Mouse (Mus musculus) kidney, adult 2 months (tissue): Measurements from ENCODE around the gene Vti1a. TPM values are rescaled to one million over a fixed set of nuclear protein-coding genes. Genes with fewer than 3 reads are reported as not detected.
A peak's percentile ranks its signal among the peaks of the same experiment; 100 is the strongest.

ENCODE experiments used
- DNase-seq: peaks from one replicate; pipeline ENCODE4 v3.0.0; 2021
- H3K27ac ChIP-seq: fragments of 200-500 bp; 2 replicates; pipeline ENCODE4 v1.5.1; 2012; ENCODE audit warnings: low read depth, low read length, control low read depth, inconsistent platforms; ENCODE audit not compliant: insufficient read depth
- H3K27me3 ChIP-seq: fragments of 200-500 bp; replicated peaks from 2 replicates; pipeline ENCODE4 v1.6.1; 2012; ENCODE audit warnings: mild to moderate bottlenecking, moderate library complexity, low read length, inconsistent platforms; ENCODE audit not compliant: control insufficient read depth, insufficient read depth
- H3K36me3 ChIP-seq: fragments of 200-500 bp; 2 replicates; pipeline ENCODE4 v1.6.1; 2012; ENCODE audit warnings: mild to moderate bottlenecking, moderate library complexity, low read length, inconsistent platforms; ENCODE audit not compliant: control insufficient read depth, insufficient read depth
- H3K4me1 ChIP-seq: fragments of 200-500 bp; 2 replicates; pipeline ENCODE4 v1.6.1; 2011; ENCODE audit warnings: low read length; ENCODE audit not compliant: control insufficient read depth, insufficient read depth
- H3K4me3 ChIP-seq: fragments of 200-500 bp; 2 replicates; pipeline ENCODE4 v1.5.1; 2011; ENCODE audit warnings: mild to moderate bottlenecking, low read depth, low read length, control low read depth; ENCODE audit not compliant: insufficient read depth
- CTCF ChIP-seq: fragments of 200-500 bp; conservative IDR thresholded peaks from 2 replicates; pipeline ENCODE4 v1.5.1; 2011; ENCODE audit warnings: low read depth, mild to moderate bottlenecking, control low read depth, low read length, moderate library complexity, mixed read lengths; ENCODE audit not compliant: insufficient read depth, insufficient read length
- POLR2A ChIP-seq: fragments of 200-500 bp; IDR thresholded peaks from one replicate; pipeline ENCODE4 v1.6.1; 2011; ENCODE audit warnings: low read depth, low read length, control low read depth
- WGBS: fragments of 180-500 bp; shearing (Covaris S2); methylation state at CpG from one replicate; pipeline ENCODE4 v1.1.7; 2018; 5-methylcytosine and 5-hydroxymethylcytosine counted together
- polyA plus RNA-seq: library from polyadenylated mRNA; depleted of rRNA; stranded (reverse); fragments of >200 nt; gene quantifications from 2 replicates; pipeline ENCODE4 v1.2.3, GENCODE M21; 2012

Vti1a gene
- polyA plus RNA-seq, 1 experiment, result 15.7 TPM

DNA sequence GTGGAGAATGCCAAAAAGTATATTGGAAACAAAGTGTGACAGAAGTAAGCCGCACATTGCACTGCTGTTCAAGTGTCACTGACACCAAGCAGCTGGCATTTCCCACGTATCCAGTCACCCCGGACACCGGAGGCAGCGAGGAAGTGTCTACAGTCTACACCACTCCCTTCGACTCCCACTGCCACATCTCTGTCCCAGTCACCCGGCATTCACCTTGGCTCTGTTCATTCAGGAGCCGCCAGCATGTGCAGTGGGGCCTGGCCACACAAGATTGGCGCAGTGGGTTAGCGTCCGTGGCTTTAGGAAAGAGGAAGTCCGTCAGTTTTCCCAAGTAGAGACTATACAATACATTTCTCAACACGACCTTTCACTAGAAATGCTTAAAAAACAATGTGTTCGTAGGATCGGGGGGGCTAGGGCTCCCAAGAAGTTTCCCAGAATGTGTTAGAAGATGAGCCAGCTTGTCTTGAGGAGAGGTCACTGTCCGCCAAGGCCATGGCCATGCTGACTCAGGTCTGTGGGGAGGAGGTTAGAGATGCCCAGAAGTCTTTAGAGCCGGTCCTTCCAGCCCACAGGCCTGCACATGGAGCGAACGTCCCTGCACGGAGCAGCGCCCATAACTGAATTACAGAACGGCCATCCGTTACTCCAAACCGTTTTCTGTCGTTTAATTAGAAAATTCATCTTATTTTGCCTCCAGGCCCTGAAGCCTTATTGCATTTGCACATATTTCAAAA is 261.4 kb downstream of the Vti1a start:
- peaks cover 14% of the 10 kb centered on the region for H3K4me1 ChIP-seq
- H3K4me3 ChIP-seq, result no peak overlapping the region
- TF ChIP-seq CTCF, result no peak
- TF ChIP-seq POLR2A, result no peak
- no peaks in the 10 kb centered on the region for H3K36me3 ChIP-seq
- no peak for DNase-seq
- no peak overlapping the region for H3K27ac ChIP-seq
- 68% methylated on average over 25 of the region's 25 CpGs for WGBS
- H3K27me3 ChIP-seq, result no peaks in the 10 kb centered on the region

DNA sequence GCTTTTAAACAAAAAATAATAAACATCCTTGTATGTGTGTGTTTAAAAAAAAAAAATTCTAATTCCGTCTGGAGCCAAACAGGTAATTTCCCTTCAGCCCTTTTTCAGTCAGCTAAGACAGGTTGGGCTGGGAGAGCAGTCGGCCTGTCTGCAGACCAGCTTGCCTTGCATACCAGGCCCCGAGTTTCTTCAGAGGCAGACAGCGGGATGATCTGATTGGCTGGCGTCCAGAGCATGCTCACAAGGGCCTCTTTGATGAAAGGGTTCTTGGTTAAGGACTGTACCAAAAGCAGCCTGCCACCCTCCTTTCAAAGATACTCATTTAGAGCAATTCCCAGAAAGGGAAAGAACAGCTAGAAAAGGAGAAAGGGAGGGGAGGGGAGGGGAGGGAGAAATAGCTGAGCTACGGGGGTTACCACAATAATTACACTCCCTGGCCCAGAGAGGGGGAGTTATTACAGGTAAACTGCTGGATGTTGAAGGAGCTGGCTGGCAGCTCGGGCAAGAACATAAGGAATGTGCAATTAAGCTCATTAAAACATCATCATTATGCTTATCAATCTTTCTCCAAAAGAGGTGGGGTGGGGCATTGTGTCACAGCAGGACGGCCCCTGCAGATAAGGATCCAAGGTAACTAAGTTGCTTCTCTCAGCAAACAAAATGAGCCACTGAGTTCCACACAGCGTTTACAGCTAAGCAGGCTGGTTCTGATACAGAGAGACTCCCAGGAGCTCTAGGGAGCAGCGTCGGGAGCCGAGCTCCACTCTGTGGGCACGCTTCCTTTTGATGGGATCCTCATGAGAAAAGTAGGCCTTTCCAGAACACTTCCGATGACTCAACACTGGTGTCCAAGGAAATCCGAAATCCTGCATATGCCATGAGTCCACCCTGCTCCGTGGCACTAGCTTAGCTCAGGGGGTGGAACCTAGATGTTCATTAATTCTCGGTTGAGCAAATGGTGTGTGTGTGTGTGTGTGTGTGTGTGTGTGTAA is 262.3 kb downstream of the Vti1a start:
- 52% methylated on average over 17 of the region's 17 CpGs for WGBS
- DNase-seq, result peak; percentile 43
- H3K4me3 ChIP-seq, result no peak overlapping the region

DNA sequence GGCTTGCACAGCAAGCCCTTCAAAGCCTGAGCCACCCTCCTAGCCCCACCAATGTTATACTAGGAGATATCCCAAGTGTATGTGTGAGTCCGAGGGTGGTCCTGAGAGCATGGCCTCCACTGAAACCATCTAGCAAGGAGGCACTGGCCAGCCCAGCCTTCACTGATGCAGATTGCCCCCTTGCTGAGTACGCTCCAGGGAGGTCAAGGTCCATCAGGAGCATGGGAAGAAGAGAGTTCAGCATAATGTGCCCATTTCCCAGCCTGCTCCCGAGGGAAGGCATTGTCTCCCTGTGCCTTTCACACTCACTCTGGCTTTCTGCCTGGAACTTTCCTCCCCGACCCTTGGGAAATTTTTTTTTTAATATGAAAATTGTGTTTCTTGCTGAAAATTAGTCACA is 263.2 kb downstream of the Vti1a start:
- no peak overlapping the region for H3K27ac ChIP-seq

More for the DNA sequence above, 262.3 kb downstream of the Vti1a start:
- Histone ChIP-seq H3K4me1 (peaks cover 14% of the 10 kb centered on the region), H3K27ac (no peak overlapping the region), H3K36me3 (no peaks in the 10 kb centered on the region), H3K27me3 (no peaks in the 10 kb centered on the region)
- TF ChIP-seq POLR2A (no peak), CTCF (no peak)

DNA sequence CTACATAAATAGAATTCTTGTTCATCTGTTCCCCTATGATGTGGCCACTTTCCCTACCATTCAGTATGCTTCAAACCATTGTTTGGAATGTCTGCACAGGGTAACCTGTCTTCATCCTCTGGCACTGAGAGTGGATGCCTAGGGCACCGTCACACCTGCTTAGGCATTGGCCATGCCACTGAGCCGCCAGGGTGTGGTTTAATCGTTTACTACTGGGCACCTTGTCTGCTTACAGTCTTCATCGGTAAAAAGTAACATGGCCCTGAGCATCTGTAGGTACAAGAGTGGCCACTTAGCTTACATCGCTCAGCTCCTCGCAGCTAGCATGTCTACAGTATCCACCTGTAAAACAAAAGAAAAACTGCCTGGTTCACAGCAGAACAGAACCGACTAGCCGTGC is 264.1 kb downstream of the Vti1a start:
- peak; percentile 94 for DNase-seq
- Histone ChIP-seq H3K27me3 (no peaks in the 10 kb centered on the region), H3K27ac (peak overlapping the region; percentile 93), H3K4me1 (peaks cover 14% of the 10 kb centered on the region), H3K4me3 (no peak overlapping the region), H3K36me3 (no peaks in the 10 kb centered on the region)
- TF ChIP-seq POLR2A, result no peak
- no peak for TF ChIP-seq CTCF
- WGBS, result 34% methylated on average over 8 of the region's 8 CpGs

More for the DNA sequence above, 263.2 kb downstream of the Vti1a start:
- Histone ChIP-seq H3K4me1 (peaks cover 14% of the 10 kb centered on the region), H3K4me3 (no peak overlapping the region), H3K27me3 (no peaks in the 10 kb centered on the region), H3K36me3 (no peaks in the 10 kb centered on the region)
- WGBS, result 57% methylated on average over 4 of the region's 4 CpGs
- no peak for TF ChIP-seq POLR2A
- no peak for TF ChIP-seq CTCF
- peak; percentile 63 for DNase-seq

DNA sequence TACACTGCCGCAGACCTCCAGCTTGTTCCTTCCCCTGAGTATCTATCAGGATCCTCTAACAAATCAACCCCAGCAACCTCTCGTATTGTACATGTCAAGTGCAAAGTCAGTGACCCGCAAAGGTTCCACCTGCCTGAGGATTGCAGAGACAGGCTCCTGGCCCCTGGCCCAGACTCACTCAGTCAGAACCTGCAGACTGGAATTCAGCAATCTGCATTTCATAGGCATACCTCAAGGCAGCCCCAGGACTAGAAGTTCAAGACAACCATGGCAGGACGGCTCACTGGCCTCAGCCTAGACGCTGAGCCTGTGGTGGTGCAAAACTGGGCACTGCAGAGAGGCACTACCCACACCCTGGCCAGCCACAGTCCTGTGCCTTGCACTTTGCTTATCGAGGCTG is 264.6 kb downstream of the Vti1a start:
- DNase-seq, result peak; percentile 97
- Histone ChIP-seq H3K4me3 (no peak overlapping the region), H3K36me3 (no peaks in the 10 kb centered on the region), H3K27ac (peak overlapping the region; percentile 93), H3K27me3 (no peaks in the 10 kb centered on the region), H3K4me1 (peaks cover 14% of the 10 kb centered on the region)
- TF ChIP-seq POLR2A (no peak), CTCF (no peak)
- 33% methylated on average over 6 of the region's 6 CpGs for WGBS

DNA sequence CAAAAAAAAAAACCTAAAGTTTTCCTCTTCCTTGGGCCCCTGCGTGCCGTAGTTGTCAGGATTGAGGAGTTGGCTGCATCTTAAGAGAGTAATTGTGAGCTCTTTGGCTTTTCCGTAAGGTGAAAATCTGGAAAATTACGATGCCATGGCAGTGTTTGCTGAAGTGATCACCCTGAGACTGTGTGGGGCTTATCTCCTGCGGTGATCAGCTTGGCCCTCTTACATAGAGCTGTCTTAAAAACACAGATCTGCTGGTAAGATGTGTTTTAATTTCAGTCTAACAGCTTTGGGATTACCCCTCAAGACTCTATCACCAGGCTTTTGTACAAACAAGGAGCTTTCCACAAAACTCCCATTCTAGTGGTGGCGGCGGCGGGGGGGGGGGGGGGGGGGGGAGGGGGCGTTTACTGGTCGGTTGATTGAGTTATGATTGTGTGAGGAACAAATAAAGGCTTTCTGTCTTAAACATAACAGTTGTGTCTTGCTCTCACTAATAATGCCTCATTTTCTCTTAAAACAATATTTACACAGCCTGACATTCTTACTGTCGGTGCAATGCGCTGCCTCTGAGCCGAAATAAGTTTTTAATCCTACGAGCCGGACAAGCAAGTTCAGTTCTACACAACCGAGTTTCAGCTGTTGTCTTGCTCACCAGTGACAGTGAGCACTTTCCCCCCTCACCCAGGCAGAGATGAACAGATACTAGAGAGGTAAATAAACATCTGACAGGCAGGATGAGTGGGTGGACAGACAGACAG is 267.0 kb downstream of the Vti1a start:
- no peak for TF ChIP-seq POLR2A
- no peak for TF ChIP-seq CTCF
- DNase-seq, result no peak

More for the DNA sequence above, 267.0 kb downstream of the Vti1a start:
- Histone ChIP-seq H3K36me3 (no peaks in the 10 kb centered on the region), H3K4me1 (peaks cover 14% of the 10 kb centered on the region), H3K27me3 (no peaks in the 10 kb centered on the region), H3K4me3 (no peak overlapping the region), H3K27ac (no peak overlapping the region)
- WGBS, result 52% methylated on average over 16 of the region's 16 CpGs
